Mouse (Mus musculus) frontal cortex, postnatal 14 days (tissue): ENCODE data around the gene Lrrc51.
"Not testable (repeated sequence)": the region's sequence is repeated elsewhere in the genome, so short reads cannot be mapped to it uniquely, and the experiment has no call there.

Experiments
- DNase-seq, 2 experiments: peaks; one replicate each; pipeline ENCODE4 v3.0.0; 2022; ENCODE audit warnings: low spot score in 2 of 2

Gene Lrrc51

GRCm38 (mm10) chr7:101933751-101934240 is at the start of gene Lrrc51, which contains the start of gene Numa1:
Lrrc51 (minus strand) TSS chr7:101933895.
Numa1 (plus strand) TSS chr7:101934111.
- DNase-seq = peak; percentile 91 to 93

GRCm38 (mm10) chr7:101982735-101983134 is 49.0 kb upstream of the Lrrc51 start:
- no peak for DNase-seq

- no peak for DNase-seq
These were observed 40.8 kb upstream of the Lrrc51 start for GRCm38 (mm10) chr7:101974505-101974904.

- no peak for DNase-seq
These were observed 40.0 kb upstream of the Lrrc51 start for GRCm38 (mm10) chr7:101973730-101974129.

GRCm38 (mm10) chr7:101971721-101972120 is 38.0 kb upstream of the Lrrc51 start:
- DNase-seq = no peak

GRCm38 (mm10) chr7:101970821-101971461 is 37.2 kb upstream of the Lrrc51 start:
- peak; percentile 63 to 75 for DNase-seq

GRCm38 (mm10) chr7:101970429-101970775 is 36.7 kb upstream of the Lrrc51 start:
- peak; percentile 79 to 82 for DNase-seq

- peak; percentile 71 to 79 for DNase-seq
These were observed 36.2 kb upstream of the Lrrc51 start for GRCm38 (mm10) chr7:101969694-101970428.

GRCm38 (mm10) chr7:101968751-101969150 is 35.1 kb upstream of the Lrrc51 start:
- DNase-seq = no peak

GRCm38 (mm10) chr7:101967256-101967655 is 33.6 kb upstream of the Lrrc51 start:
- DNase-seq = no peak

GRCm38 (mm10) chr7:101965606-101966005 is 31.9 kb upstream of the Lrrc51 start:
- no peak for DNase-seq

- no peak for DNase-seq
These were observed 30.9 kb upstream of the Lrrc51 start for GRCm38 (mm10) chr7:101964551-101964950.

- no peak for DNase-seq
These were observed 29.9 kb upstream of the Lrrc51 start for GRCm38 (mm10) chr7:101963621-101964020.

GRCm38 (mm10) chr7:101962829-101963228 is 29.1 kb upstream of the Lrrc51 start:
- DNase-seq = no peak

- no peak for DNase-seq
These were observed 23.2 kb upstream of the Lrrc51 start for GRCm38 (mm10) chr7:101956911-101957310.

- DNase-seq = no peak
These were observed 22.8 kb upstream of the Lrrc51 start for GRCm38 (mm10) chr7:101956481-101956880.

GRCm38 (mm10) chr7:101955862-101956261 is 22.2 kb upstream of the Lrrc51 start:
- no peak for DNase-seq

- DNase-seq = no peak
These were observed 21.6 kb upstream of the Lrrc51 start for GRCm38 (mm10) chr7:101955276-101955675.

- DNase-seq = no peak
These were observed 20.5 kb upstream of the Lrrc51 start for GRCm38 (mm10) chr7:101954163-101954562.

GRCm38 (mm10) chr7:101952098-101952497 is 18.4 kb upstream of the Lrrc51 start:
- DNase-seq = no peak

GRCm38 (mm10) chr7:101951648-101952047 is 18.0 kb upstream of the Lrrc51 start:
- no peak for DNase-seq

GRCm38 (mm10) chr7:101949008-101949407 is 15.3 kb upstream of the Lrrc51 start:
- not testable (repeated sequence) for DNase-seq

GRCm38 (mm10) chr7:101939758-101940157 is 6.1 kb upstream of the Lrrc51 start:
- DNase-seq = no peak
